ENCODE assay signal across 15 mouse cellular contexts in the genomic region with DNA sequence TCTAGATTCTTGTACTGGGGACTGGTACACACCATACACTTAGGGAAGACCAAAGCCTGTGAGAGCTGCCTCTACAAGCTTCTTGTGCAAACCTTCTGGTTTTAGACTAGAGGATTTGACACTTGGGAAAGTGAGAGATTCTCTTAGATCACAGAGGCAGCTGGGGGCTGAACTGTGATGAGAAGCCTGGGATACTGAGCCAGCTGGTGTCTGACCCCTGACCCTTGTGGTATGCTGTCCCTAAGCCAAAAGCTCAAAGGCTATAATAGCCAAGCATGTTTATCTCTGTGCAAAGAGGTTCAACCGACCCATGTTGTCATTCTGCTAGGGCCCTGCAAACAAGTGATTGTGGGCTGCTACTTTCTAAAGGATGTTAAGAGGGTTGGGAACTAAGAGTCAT. TPM values are rescaled to one million over a fixed set of nuclear protein-coding genes. Genes with fewer than 3 reads are reported as not detected.
DNase-seq lines count a peak whose midpoint lies in the region; ATAC-seq and TF ChIP-seq lines count a peak whose summit lies in the region.
"Had no signal": no experiment of that assay in that cellular context is flagged by ENCODE, and none has a peak within 500 bp of the region (broad histone marks: within the 10 kb centered on the region; RNA-seq: fewer than 3 reads in every experiment).

No protein-coding gene starts in this region.

- H3K9me3 ChIP-seq in neural tube, embryonic 15.5 days (replicated peaks), result no peaks in the 10 kb centered on the region
- no peaks in the 10 kb centered on the region for H3K9me3 ChIP-seq in lung, embryonic 14.5 days (ENCODE audit: low read depth, low read length)
- H3K9me3 ChIP-seq: forebrain, embryonic 10.5 days; heart, embryonic 15.5 days; limb, embryonic 15.5 days; midbrain, embryonic 15.5 days; stomach, embryonic 15.5 days had no signal

- no peaks in the 10 kb centered on the region for H3K36me3 ChIP-seq in neural tube, embryonic 15.5 days
- H3K36me3 ChIP-seq in lung, embryonic 14.5 days (ENCODE audit: insufficient read depth), result no peaks in the 10 kb centered on the region
- H3K36me3 ChIP-seq: forebrain, embryonic 10.5 days; heart, embryonic 15.5 days; limb, embryonic 15.5 days; midbrain, embryonic 15.5 days; stomach, embryonic 15.5 days had no signal

- DNase-seq in heart, adult 9 months (ENCODE audit: low spot score in 2 of 2), result peak; percentile 6 to 11
- no peak for DNase-seq in heart, adult 8-10 months (ENCODE audit: low spot score)
- peak; percentile 22 for DNase-seq in neural tube, embryonic 10.5 days (ENCODE audit: extremely low spot score, low spot score)
- peak; percentile 86 for DNase-seq in lung, embryonic 14.5 days
- DNase-seq in frontal cortex, adult 2 months (ENCODE audit: extremely low spot score in 1 of 2, low spot score in 1 of 2), result no peak
- no peak for DNase-seq in gastrocnemius, adult 8-10 months (ENCODE audit: low spot score in 2 of 2)
- DNase-seq: adrenal gland, adult 2 months; thymus, postnatal 36 days had no signal

- H3K9ac ChIP-seq in neural tube, embryonic 15.5 days (replicated peaks), result no peak overlapping the region
- no peak overlapping the region for H3K9ac ChIP-seq in lung, embryonic 14.5 days
- H3K9ac ChIP-seq: heart, embryonic 15.5 days; limb, embryonic 15.5 days; midbrain, embryonic 15.5 days; stomach, embryonic 15.5 days had no signal

- WGBS in neural tube, embryonic 15.5 days, result 53% methylated on average over 1 of the region's 1 CpGs
- WGBS in lung, embryonic 14.5 days, result 14% methylated on average over 1 of the region's 1 CpGs

- H3K4me1 ChIP-seq in neural tube, embryonic 15.5 days, result 0 out of 2 replicates have a peak, but pooled peaks cover 6% of the 10 kb centered on the region
- H3K4me1 ChIP-seq in lung, embryonic 14.5 days (ENCODE audit: insufficient read depth), result peaks cover 21% of the 10 kb centered on the region
- H3K4me1 ChIP-seq: midbrain, embryonic 15.5 days had no signal

- no peak overlapping the region for H3K27ac ChIP-seq in neural tube, embryonic 15.5 days (replicated peaks)
- no peak overlapping the region for H3K27ac ChIP-seq in lung, embryonic 14.5 days (ENCODE audit: low read depth)
- H3K27ac ChIP-seq: forebrain, embryonic 10.5 days; limb, embryonic 15.5 days; midbrain, embryonic 15.5 days; stomach, embryonic 15.5 days had no signal

- no peak overlapping the region for H3K4me2 ChIP-seq in neural tube, embryonic 15.5 days
- no peak overlapping the region for H3K4me2 ChIP-seq in lung, embryonic 14.5 days
- H3K4me2 ChIP-seq: heart, embryonic 15.5 days; limb, embryonic 15.5 days; midbrain, embryonic 15.5 days; stomach, embryonic 15.5 days had no signal

- no peak for ATAC-seq in neural tube, embryonic 15.5 days (ENCODE audit: low FRiP score)
- ATAC-seq in lung, embryonic 14.5 days (ENCODE audit: insufficient read depth), result peak; percentile 65
- ATAC-seq in activated CD4-positive, CD25-positive, alpha-beta regulatory T cell, adult 4 months, result no peak
- ATAC-seq: midbrain, embryonic 15.5 days had no signal

- H3K27me3 ChIP-seq in neural tube, embryonic 15.5 days (replicated peaks), result no peaks in the 10 kb centered on the region
- no peaks in the 10 kb centered on the region for H3K27me3 ChIP-seq in lung, embryonic 14.5 days (ENCODE audit: insufficient read depth, low read length)
- H3K27me3 ChIP-seq: heart, embryonic 15.5 days; limb, embryonic 15.5 days; midbrain, embryonic 15.5 days; stomach, embryonic 15.5 days had no signal

- TF ChIP-seq CTCF in lung, embryonic 14.5 days (IDR thresholded peaks at IDR 0.05; ENCODE audit: low read depth), result no peak

- no peak overlapping the region for H3K4me3 ChIP-seq in neural tube, embryonic 15.5 days (replicated peaks)
- H3K4me3 ChIP-seq in lung, embryonic 14.5 days (ENCODE audit: low read depth, low read length), result no peak overlapping the region
- H3K4me3 ChIP-seq: forebrain, embryonic 10.5 days; heart, embryonic 15.5 days; limb, embryonic 15.5 days; midbrain, embryonic 15.5 days; stomach, embryonic 15.5 days had no signal

RNA-seq across cellular contexts. Expression of a gene that starts 43.9 kb away (rescaled TPM):
- total RNA-seq in heart, adult 8-10 months (2022), result 1 to 10 TPM in 1 of 4 experiments, under 1 TPM in 3; 0.26 to 1.2 (median 0.78) TPM
- 142 and 148 TPM in 2 replicates for polyA plus RNA-seq in neural tube, embryonic 15.5 days (2015; fragmentation: Nextera tagmentation; extraction: Ambion mirVana)
- polyA plus RNA-seq in lung, embryonic 14.5 days (2014; fragmentation: Nextera tagmentation; extraction: Ambion mirVana), result 4.5 and 7.9 TPM in 2 replicates
- 358 and 366 TPM in 2 replicates for polyA plus RNA-seq in frontal cortex, adult 2 months (2012; rRNA removed)
- total RNA-seq in gastrocnemius, adult 8-10 months (2022), result not detected
- polyA plus RNA-seq in activated CD4-positive, CD25-positive, alpha-beta regulatory T cell, adult 4 months (2017; shearing (Covaris generic)), result not detected

Comparison
In these comparisons a context has a peak if more than half of its experiments do, and no peak if none do; other contexts are left out.
1. DNase-seq: peak in heart, adult 9 months (2 of 2), neural tube, embryonic 10.5 days (single experiment) and lung, embryonic 14.5 days (single experiment); none in heart, adult 8-10 months (single experiment), frontal cortex, adult 2 months (0 of 2) and gastrocnemius, adult 8-10 months (0 of 2).
2. RNA of a gene that starts 43.9 kb away (polyA plus RNA-seq): 358 to 366 TPM in frontal cortex, adult 2 months and 142 to 148 TPM in neural tube, embryonic 15.5 days; 4.5 to 7.9 TPM in lung, embryonic 14.5 days and not detected in activated CD4-positive, CD25-positive, alpha-beta regulatory T cell, adult 4 months; every median in the first group is over 10 times any median in the second.